Comparison of ENCODE assay signal across 13 mouse cellular contexts in genomic region chrX:166196327-166196726, GRCm38 (mm10). TPM values are rescaled to one million over a fixed set of nuclear protein-coding genes. Genes with fewer than 3 reads are reported as not detected.
"Had no signal": no experiment of that assay in that cellular context is flagged by ENCODE, and none has a peak within 500 bp of the region (broad histone marks: within the 10 kb centered on the region; RNA-seq: fewer than 3 reads in every experiment).

No protein-coding gene starts in this region.

- DNase-seq: kidney, adult 18-20 months; kidney, postnatal 10 days; kidney, postnatal 4 days; left cerebral cortex, postnatal 4 days; lung, adult 18-20 months had no signal

- ATAC-seq: intestine, embryonic 15.5 days; midbrain, embryonic 15.5 days had no signal

- H3K9ac ChIP-seq: intestine, embryonic 15.5 days; limb, embryonic 13.5 days; midbrain, embryonic 15.5 days; neural tube, embryonic 12.5 days had no signal

- H3K4me3 ChIP-seq: intestine, embryonic 15.5 days; layer of hippocampus, adult 2 months; limb, embryonic 13.5 days; midbrain, embryonic 15.5 days; neural tube, embryonic 12.5 days had no signal

- H3K4me2 ChIP-seq: intestine, embryonic 15.5 days; limb, embryonic 13.5 days; midbrain, embryonic 11.5 days; midbrain, embryonic 15.5 days; neural tube, embryonic 12.5 days had no signal

- H3K27me3 ChIP-seq: intestine, embryonic 15.5 days; limb, embryonic 13.5 days; midbrain, embryonic 15.5 days; neural tube, embryonic 12.5 days had no signal

- H3K4me1 ChIP-seq: intestine, embryonic 15.5 days; limb, embryonic 13.5 days; midbrain, embryonic 15.5 days; neural tube, embryonic 12.5 days had no signal

- H3K36me3 ChIP-seq: intestine, embryonic 15.5 days; limb, embryonic 13.5 days; midbrain, embryonic 15.5 days; neural tube, embryonic 12.5 days had no signal

- H3K27ac ChIP-seq: intestine, embryonic 15.5 days; layer of hippocampus, adult 2 months; limb, embryonic 13.5 days; midbrain, embryonic 15.5 days; neural tube, embryonic 12.5 days; stomach, postnatal 0 days had no signal

- H3K9me3 ChIP-seq: intestine, embryonic 15.5 days; limb, embryonic 13.5 days; midbrain, embryonic 15.5 days; neural tube, embryonic 12.5 days had no signal

RNA-seq across cellular contexts. Expression of gene Gemin8, which starts 26.1 kb away (rescaled TPM):
- total RNA-seq: monocyte, adult 5-6 weeks had no signal

RNA-seq across cellular contexts. Expression of gene Gpm6b, which starts 42.4 kb away (rescaled TPM):
- total RNA-seq: monocyte, adult 5-6 weeks had no signal
